Mouse (Mus musculus) mature B cell (primary cell): ENCODE measurements around the gene Ccdc149.

ENCODE experiments used
- in situ Hi-C: fragments of 300-500 bp; cut with MboI; formaldehyde crosslinking; loops from 2 replicates; pipeline ENCODE4 v1.14.3; 2019

Ccdc149 gene

GRCm38 (mm10) chr5:52449187-52449586 lies 22.1 kb downstream of the Ccdc149 start:
- in situ Hi-C loops: no loop called here

DNA sequence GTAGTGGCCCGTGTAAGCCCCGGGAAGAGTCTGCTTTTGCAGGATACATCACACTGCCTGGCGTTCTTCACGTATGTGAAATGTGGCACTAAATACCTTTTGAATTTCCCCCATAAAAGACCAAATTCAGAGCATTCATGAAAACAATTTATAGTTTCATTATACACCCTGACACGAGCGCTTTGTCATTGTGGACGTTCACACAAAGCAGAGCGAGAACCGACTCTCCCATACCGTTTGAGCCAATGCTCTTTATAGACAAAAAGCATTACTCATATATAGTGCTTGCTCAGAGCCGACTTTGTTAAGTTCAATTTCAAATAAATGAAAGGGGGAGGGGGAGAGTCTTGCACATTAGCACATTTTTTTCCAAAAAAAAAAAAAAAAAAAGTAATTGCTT lies 31.0 kb downstream of the Ccdc149 start:
- in situ Hi-C loops: no loop called here

- in situ Hi-C loops: no loop called here
Observed at GRCm38 (mm10) chr5:52438946-52439345, 32.4 kb downstream of the Ccdc149 start.

DNA sequence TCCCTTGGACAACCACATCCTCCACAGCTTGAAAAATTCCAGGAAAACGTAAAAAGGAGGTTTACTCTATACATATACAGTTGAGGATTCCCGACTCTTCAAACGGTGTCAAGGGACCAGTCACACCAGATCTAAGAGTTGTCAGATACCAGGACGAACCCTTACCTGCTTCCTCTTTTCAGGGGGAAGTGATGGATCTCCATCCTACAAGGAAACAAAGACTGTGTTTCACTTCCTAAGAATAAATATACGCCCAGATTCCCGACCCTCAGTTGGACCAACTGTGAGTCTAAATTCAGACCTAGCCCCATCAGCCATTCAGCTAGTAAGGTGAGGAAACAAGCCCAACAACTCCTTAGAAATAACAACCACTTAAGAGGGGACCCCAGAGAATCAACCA lies 35.8 kb downstream of the Ccdc149 start:
- in situ Hi-C loops: no loop called here

DNA sequence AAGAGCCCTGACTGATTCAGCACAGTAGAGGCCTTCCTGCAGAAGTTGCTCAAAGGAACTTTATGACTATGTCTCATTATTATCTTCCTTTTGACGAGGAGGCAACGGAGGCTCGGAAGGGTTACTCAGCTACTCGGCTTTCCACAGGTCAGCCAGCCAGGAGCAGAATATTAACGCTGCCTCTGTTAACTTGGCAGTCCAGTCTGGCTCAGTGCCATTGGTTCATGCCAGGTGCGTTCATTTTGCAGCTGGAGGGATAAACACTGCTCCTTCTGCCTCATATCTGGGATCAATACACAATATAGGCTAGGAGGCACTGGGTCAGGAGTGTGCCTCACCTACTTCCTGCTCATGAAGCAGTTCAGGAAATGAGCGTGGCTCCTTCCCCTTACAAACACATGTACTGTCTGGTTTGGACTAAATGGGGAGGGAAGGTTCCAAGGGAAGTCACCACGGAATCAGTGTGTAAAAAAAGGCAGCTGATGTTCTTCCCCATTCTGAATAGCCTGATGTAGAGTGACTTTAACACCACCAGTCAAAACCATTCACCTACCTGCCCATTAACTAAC lies 40.0 kb downstream of the Ccdc149 start:
- in situ Hi-C loops: no loop called here

- in situ Hi-C loops: no loop called here
Observed at GRCm38 (mm10) chr5:52429731-52430480, 41.4 kb downstream of the Ccdc149 start.

DNA sequence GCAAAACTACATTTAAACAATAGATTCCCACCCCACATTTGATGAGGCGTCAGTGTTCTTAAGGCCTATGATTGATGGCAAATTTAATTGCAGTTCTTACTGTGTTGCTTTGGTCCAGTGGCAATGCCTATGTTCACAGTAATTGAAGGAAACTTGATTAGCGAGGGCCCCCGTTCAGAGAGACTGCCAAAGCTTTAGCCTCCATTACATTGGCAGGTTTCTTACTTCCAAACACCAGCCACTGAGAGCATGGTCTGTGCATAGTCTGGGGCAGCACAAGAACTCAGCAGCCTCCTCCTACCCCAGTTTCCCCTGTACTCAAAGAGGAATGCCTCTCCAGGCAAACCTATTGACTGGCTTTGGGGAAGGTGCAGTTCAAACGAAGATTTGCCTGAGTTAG lies 42.7 kb downstream of the Ccdc149 start:
- in situ Hi-C loops: no loop called here

DNA sequence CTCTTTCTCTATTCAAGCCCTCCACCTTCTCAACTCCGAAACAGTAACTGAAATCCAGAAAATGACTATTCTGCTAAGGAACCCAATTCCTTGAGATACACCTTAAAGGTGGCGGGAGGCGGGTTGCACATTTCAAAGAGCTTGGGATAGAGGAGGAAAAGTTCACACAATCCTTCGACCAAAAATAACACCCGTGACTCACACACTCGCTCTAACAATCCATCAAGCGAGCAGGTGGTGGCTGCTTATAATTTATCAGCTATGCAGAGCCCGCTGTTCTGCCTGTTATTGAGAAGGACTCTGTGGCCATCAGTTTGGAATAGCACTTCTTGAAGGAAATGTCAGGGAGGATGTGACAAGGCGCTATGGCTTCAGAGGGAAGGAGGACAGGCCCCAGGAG lies 45.5 kb downstream of the Ccdc149 start:
- in situ Hi-C loops: no loop called here

- in situ Hi-C loops: no loop called here
Observed at GRCm38 (mm10) chr5:52423893-52424292, 47.4 kb downstream of the Ccdc149 start.

DNA sequence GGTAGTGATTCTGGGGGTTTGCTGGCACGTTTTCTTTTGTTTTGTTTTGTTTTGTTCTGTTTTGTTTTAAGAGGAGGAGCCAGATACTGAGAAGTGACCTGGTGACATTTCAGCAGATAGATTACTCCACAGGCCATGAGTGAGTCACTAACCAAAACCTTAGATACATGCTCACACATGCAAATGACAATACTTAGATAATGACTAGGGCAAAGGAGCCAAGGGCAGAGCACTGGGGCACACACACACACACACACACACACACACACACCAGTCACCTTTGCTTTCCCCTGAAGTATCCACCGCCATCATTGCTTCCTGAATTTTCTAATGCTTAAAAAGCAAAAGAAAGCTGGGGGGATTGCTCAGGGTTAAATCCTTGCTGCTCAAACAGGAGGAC lies 54.8 kb downstream of the Ccdc149 start:
- in situ Hi-C loops: no loop called here

DNA sequence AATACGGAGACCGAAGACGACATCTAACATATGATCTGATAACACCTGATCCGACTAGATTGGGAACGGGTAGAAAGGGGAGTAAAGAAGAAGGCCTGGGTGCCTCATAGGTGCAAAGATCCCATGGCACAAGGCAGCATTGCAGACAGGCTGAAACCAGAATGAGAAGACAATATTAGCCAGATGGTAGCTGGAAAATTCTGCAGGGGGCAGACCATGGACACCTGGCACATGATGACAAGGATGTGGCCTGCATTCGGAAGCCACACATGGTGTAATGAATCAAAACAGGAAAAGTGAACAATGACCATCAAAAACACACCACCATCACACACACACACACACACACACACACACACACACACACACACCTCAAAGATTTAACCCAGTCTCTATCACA lies 55.4 kb downstream of the Ccdc149 start:
- in situ Hi-C loops: no loop called here

DNA sequence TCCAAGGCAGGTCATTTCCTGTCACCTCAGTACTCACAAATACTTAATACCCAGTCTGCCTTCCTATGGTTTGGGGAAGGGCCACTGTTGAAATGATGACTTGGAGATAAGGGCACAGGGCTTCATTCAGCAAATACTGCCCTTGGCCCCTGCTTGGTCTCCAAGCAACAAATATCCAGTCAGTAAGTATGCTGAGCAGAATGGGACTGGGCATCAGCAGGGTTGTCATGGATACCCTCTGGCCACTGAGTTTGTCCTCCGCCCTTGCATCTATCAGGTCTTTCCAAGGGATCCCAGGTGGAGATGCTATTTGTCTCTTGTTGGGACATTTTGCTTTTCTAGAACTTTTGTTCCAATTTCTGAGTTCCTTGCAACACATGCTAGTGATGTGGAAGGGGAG lies 56.1 kb downstream of the Ccdc149 start:
- in situ Hi-C loops: no loop called here

DNA sequence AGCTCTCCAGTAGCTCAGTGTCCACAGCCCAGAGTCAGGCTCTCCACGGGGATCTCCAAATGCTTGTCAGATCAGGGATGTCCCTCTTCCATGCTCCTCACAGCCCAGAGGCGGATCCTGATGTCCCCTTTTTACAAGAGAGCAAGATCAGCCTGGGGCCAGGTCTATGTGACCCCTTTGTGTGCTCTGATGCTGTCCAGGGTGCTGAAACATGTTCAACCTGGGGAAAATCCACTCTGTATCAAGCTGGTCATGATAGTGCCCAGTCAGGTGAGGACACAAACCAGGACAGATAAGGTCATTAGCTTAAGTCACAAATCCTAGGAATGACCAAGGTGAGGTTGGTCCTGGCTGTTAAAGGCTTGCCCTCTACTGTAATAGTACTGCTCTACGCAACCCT lies 59.8 kb downstream of the Ccdc149 start:
- in situ Hi-C loops: no loop called here

- in situ Hi-C loops: no loop called here
Observed at GRCm38 (mm10) chr5:52410197-52410596, 61.1 kb downstream of the Ccdc149 start.

- in situ Hi-C loops: no loop called here
Observed at GRCm38 (mm10) chr5:52408668-52409315, 62.5 kb downstream of the Ccdc149 start.

- in situ Hi-C loops: no loop called here
Observed at GRCm38 (mm10) chr5:52404373-52404772, 66.9 kb downstream of the Ccdc149 start.

- in situ Hi-C loops: no loop called here
Observed at GRCm38 (mm10) chr5:52393756-52394155, 77.6 kb downstream of the Ccdc149 start.

- in situ Hi-C loops: no loop called here
Observed at GRCm38 (mm10) chr5:52391471-52391870, 79.8 kb downstream of the Ccdc149 start.

DNA sequence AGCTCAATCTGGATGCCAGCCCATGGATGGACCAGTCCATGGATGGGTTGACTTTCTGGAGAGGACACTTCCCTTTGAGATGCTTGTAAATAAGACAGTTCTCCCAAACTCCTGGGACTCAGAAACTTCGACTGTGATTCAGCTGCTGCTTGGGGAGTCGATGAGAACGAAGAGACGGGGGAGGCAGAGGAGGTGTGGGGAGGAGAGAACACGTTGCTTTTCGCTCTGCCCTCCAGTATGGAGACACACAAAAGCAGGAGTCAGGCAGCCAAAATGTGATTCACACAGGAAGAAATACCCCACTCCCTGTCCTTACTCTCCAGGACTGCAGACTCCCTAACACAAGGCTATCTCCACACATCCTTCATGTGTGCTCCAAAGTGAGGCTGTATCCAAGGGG lies 80.9 kb downstream of the Ccdc149 start:
- in situ Hi-C loops: no loop called here

- in situ Hi-C loops: no loop called here
Observed at GRCm38 (mm10) chr5:52388092-52388749, 83.1 kb downstream of the Ccdc149 start.

GRCm38 (mm10) chr5:52386016-52386415 lies 85.3 kb downstream of the Ccdc149 start:
- in situ Hi-C loops: no loop called here

- in situ Hi-C loops: no loop called here
Observed at GRCm38 (mm10) chr5:52383748-52384147, 87.6 kb downstream of the Ccdc149 start.

DNA sequence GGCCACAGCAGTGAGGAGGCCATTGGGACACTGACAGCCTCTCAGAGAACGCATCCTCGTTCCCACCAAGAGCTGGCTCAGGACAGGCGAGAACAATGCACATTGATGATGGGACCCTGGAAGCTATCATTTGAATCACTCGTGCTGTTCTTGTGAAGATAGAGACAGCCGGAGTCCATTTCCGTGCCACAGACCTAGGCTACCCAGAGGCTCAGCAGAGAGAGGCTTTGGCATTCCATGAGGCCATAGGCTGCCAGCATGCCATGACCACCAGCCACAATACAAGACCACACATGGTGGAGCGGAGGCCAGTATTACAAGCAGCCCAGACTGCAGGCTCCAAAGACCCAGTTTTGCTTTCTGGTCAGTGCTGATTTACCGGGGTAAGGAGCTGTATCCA lies 88.5 kb downstream of the Ccdc149 start:
- in situ Hi-C loops: no loop called here
